Mouse (Mus musculus) liver, embryonic 14.5 days (tissue): ENCODE measurements around the gene Zfp37.

Experiments
- CTCF ChIP-seq: IDR thresholded peaks from 2 replicates; pipeline ENCODE4 v1.5.1; 2016; ENCODE audit warnings: antibody characterized with exemption, low read depth, control low read depth
- EP300 ChIP-seq: IDR thresholded peaks from 2 replicates; pipeline ENCODE4 v1.6.1; 2016; ENCODE audit warnings: antibody characterized with exemption, low read depth

GRCm38 (mm10) chr4:62150811-62151210 lies 80.0 kb downstream of the Zfp37 start, which contains the start of gene Mup21:
- TF ChIP-seq EP300, result no peak
- TF ChIP-seq CTCF, result no peak
